Mouse (Mus musculus) heart, embryonic 12.5 days (tissue): ENCODE measurements around the gene Tomm40. TPM values are rescaled to one million over a fixed set of nuclear protein-coding genes. Genes with fewer than 3 reads are reported as not detected.
"Not testable (repeated sequence)": the region's sequence is repeated elsewhere in the genome, so short reads cannot be mapped to it uniquely, and the experiment has no call there.

Experiments used
- ATAC-seq: fragments of 200-750 bp; cut with Nextera tagmentation; 2 replicates; pipeline ENCODE4 v1.8.0; 2017; ENCODE audit warnings: moderate TSS enrichment, moderate library complexity; ENCODE audit not compliant: insufficient number of reproducible peaks, low FRiP score
- H3K27ac ChIP-seq: fragments of 300-500 bp; sonication (generic); 2 replicates; pipeline ENCODE4 v1.5.1; 2016; ENCODE audit warnings: mild to moderate bottlenecking, moderate library complexity; ENCODE audit not compliant: poor library complexity, severe bottlenecking
- H3K27me3 ChIP-seq: fragments of 300-500 bp; sonication (generic); replicated peaks from 2 replicates; pipeline ENCODE4 v1.6.1; 2016; ENCODE audit warnings: mild to moderate bottlenecking, moderate library complexity
- H3K36me3 ChIP-seq: fragments of 300-500 bp; sonication (generic); 2 replicates; pipeline ENCODE4 v1.6.1; 2016; ENCODE audit warnings: mild to moderate bottlenecking, moderate library complexity
- H3K4me1 ChIP-seq: fragments of 300-500 bp; sonication (generic); replicated peaks from 2 replicates; pipeline ENCODE4 v1.6.1; 2016; ENCODE audit warnings: mild to moderate bottlenecking
- H3K4me2 ChIP-seq: fragments of 300-500 bp; sonication (generic); 2 replicates; pipeline ENCODE4 v1.6.1; 2016; ENCODE audit warnings: mild to moderate bottlenecking, moderate library complexity
- H3K4me3 ChIP-seq: fragments of 300-500 bp; sonication (generic); 2 replicates; pipeline ENCODE4 v1.5.1; 2016; ENCODE audit warnings: mild to moderate bottlenecking
- H3K9ac ChIP-seq: fragments of 300-500 bp; sonication (generic); 2 replicates; pipeline ENCODE4 v1.6.1; 2016; ENCODE audit warnings: mild to moderate bottlenecking, moderate library complexity
- H3K9me3 ChIP-seq: fragments of 300-500 bp; sonication (generic); replicated peaks from 2 replicates; pipeline ENCODE4 v1.6.1; 2016; ENCODE audit warnings: mild to moderate bottlenecking, moderate library complexity
- WGBS: fragments of 180-500 bp; shearing (Covaris S2); methylation state at CpG from one replicate; pipeline ENCODE4 v1.1.7; 2016; 5-methylcytosine and 5-hydroxymethylcytosine counted together
- polyA plus RNA-seq: library from polyadenylated mRNA; unstranded; fragments of >200 nt; fragmentation: Nextera tagmentation; extraction: Ambion mirVana; gene quantifications from 2 replicates; pipeline ENCODE4 v1.2.1, GENCODE M21; 2016

The Tomm40 gene
- polyA plus RNA-seq, 1 experiment from 2014 or later, result 160 TPM

DNA sequence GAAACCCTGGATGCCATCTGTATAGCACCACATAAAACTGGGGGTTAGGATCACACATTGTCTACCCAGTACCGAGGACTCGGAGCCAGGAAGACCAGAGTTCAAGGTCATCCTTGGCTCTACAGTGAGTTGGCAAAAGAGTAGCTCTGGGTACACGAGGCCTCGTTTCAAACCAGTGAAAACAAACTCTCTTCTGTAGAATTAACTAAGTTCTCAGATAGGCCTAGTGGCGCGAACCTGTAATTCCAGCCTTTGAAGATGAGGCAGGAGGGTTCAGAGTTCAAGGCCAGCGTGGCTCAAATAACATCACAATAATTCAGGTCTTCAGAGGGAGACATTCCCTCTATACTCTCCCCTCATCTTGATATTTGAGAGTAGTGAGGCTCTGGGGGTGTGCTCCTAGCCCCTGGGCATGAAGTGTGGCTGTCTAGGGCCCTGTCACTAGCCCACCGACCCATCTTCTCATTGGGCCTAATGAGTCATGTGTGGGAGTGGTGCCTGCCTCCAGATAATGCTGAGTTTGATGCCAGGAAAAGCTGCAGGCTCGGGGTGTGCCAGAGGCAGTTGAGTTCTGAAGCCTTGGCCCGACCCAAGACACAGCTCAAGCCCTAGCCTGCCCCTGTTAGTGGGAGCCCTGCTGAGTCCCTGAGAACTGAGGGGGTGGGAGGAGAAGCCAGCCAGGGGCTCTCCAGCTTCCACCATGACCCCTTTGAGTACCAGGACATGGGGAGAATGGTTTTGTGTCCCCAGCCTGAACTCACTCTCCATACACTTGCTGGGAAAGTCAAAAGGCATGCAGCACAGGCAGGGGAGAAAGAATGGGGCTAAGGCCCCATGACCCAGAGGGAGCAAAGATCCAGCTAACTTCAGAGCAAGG, 20.7 kb downstream of the Tomm40 start:
- Histone ChIP-seq H3K36me3 (peaks cover 17% of the 10 kb centered on the region), H3K9ac (peak overlapping the region; percentile 37; the same call in 1 of the 2 replicates), H3K27ac (peak overlapping the region; percentile 95), H3K9me3 (no peaks in the 10 kb centered on the region), H3K4me2 (peak overlapping the region; percentile 23; the same call in 1 of the 2 replicates), H3K4me3 (no peak overlapping the region), H3K4me1 (peaks cover 50% of the 10 kb centered on the region), H3K27me3 (no peaks in the 10 kb centered on the region)
- ATAC-seq, result no peak
- WGBS, result 62% methylated on average over 10 of the region's 10 CpGs

DNA sequence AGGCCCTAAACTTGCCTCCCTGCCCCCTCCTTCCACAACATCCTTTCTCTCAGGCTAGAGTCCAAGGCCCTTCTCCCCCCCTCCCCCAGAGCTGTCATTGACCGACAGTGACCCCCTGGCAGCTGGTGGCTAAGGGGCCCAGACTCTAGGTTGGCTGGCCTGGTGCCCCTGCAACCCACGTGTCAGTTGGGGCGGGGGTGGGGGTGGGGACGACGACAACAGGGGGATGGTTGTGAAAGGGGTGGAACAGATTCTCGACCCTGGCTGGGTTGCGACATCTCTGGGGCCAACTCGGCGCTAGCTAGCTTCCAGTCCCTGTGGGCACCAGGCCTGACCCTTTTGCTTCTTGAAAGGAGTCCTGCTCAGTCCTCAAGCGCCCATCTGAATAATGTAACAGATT, 21.8 kb downstream of the Tomm40 start:
- no peak overlapping the region for H3K4me3 ChIP-seq
- 26% methylated on average over 10 of the region's 10 CpGs for WGBS
- peaks cover 39% of the 10 kb centered on the region for H3K4me1 ChIP-seq
- H3K9me3 ChIP-seq, result no peaks in the 10 kb centered on the region
- peak overlapping the region; percentile 35 for H3K4me2 ChIP-seq
- H3K9ac ChIP-seq, result peak overlapping the region; percentile 8; the same call in 1 of the 2 replicates
- H3K36me3 ChIP-seq, result peaks cover 17% of the 10 kb centered on the region
- no peaks in the 10 kb centered on the region for H3K27me3 ChIP-seq
- H3K27ac ChIP-seq, result peak overlapping the region; percentile 62
- peak; percentile 38; the same call in 1 of the 2 replicates for ATAC-seq

DNA sequence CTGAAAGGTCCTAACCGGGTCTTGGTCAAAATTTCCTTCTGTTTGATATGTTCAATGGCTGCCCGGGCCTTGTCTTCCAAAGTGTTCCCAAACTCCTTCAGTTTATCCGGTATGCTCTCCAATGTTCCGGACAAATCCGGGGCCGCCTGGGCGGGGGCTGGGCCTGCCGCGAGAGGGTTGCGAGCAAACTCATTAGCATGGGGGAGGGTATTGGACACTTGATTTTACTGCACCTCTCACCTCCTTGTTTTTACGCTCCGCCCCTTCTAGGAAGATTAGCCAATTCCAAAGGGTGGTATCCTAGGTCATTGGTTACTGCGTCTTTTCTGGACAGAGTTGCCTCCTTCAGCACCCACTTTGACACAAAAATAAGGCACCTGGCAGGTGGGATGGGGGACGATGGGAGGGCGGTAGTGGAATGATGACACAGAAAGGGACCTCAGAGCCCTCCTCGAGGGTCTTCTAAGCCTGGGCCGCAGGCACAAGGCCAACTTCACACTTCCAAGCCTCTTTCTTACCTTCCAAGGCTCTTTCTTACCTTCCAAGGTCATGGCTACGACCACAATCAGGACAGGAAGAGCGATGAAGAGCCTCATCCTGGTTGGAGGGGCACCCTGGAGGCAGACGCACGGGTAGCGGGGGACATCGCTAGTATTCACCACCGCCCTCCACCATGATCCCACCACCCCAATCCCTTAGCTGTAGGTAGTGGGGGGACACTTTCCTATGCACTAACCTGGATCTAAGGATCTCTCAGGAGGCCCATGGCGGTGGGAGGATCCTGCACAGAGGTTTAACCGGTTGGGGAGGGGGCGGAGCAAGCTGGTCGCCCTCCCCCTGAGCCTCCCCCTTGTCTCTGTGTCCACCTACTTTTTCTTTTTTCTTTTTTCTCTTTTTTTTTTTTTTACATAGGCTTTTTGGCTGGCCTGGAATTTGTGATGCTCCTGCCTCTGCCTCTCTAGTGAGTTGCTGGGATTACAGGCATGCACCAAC, 23.1 kb downstream of the Tomm40 start, which contains the start of gene Apoc1:
Apoc1 (minus strand) TSS at position 788 of the 993 bp plus-strand sequence.
- Histone ChIP-seq H3K27me3 (no peaks in the 10 kb centered on the region), H3K4me3 (no peak within 1 kb of the TSS), H3K9me3 (no peaks in the 10 kb centered on the region), H3K27ac (peak within 1 kb of the TSS; percentile 62), H3K9ac (peak within 1 kb of the TSS; percentile 8; the same call in 1 of the 2 replicates), H3K4me1 (peaks cover 39% of the 10 kb centered on the region), H3K4me2 (peak within 1 kb of the TSS; percentile 35), H3K36me3 (peaks cover 14% of the 10 kb centered on the region)
- ATAC-seq, result no peak
- 45% methylated on average over 28 of the region's 28 CpGs for WGBS

DNA sequence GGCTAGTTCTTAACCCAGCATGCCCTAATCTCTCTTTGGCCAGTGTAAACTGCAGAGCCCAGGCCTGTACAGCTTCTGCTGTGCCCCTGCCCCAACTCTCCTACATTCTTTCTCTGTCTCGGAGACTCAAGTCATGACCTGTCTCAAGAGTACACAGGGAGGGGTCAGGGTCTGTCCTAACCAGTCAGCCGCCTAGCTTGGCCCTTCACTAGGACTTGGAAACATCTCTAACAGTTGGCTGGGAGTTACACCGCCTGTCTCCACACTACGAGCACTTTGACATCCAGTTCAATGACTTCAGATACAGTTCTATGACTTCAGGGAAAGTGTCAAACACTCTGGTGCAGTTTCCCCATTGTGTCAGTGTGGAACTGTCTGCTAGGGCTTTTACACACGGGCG, 23.8 kb downstream of the Tomm40 start:
- peaks cover 6% of the 10 kb centered on the region for H3K36me3 ChIP-seq
- no peak overlapping the region for H3K9ac ChIP-seq
- no peak overlapping the region for H3K27ac ChIP-seq
- H3K4me3 ChIP-seq, result no peak overlapping the region
- ATAC-seq, result no peak
- H3K27me3 ChIP-seq, result no peaks in the 10 kb centered on the region
- no peaks in the 10 kb centered on the region for H3K9me3 ChIP-seq
- H3K4me1 ChIP-seq, result peaks cover 39% of the 10 kb centered on the region
- 71% methylated on average over 6 of the region's 6 CpGs for WGBS
- H3K4me2 ChIP-seq, result 0 out of 2 replicates have a peak overlapping the region, but pooled peaks have one; percentile 1

DNA sequence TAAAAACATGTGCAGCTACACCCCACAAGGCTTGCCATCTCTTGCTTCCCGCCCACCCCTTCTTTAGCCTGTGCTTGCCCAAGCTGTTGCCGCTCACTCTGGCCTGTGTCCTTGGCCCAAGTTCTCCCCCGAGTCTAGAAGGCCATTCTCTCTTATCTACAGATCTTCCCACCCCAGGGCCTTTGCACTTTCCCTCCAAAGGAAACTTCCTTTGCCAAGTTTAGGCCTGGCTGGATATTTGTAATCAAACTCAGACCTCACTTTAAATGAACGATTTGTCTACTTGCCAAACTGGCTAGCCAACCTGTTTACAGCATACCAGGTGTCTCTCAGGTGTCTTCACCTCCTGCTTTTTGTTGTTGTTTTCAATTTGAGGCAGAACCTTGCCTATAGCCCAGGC, 24.4 kb downstream of the Tomm40 start:
- Histone ChIP-seq H3K9ac (no peak overlapping the region), H3K36me3 (peaks cover under 1% of the 10 kb centered on the region), H3K9me3 (no peaks in the 10 kb centered on the region), H3K27me3 (no peaks in the 10 kb centered on the region), H3K27ac (no peak overlapping the region), H3K4me3 (no peak overlapping the region), H3K4me1 (peaks cover 35% of the 10 kb centered on the region), H3K4me2 (no peak overlapping the region)
- 84% methylated on average over 4 of the region's 4 CpGs for WGBS
- ATAC-seq, result no peak

DNA sequence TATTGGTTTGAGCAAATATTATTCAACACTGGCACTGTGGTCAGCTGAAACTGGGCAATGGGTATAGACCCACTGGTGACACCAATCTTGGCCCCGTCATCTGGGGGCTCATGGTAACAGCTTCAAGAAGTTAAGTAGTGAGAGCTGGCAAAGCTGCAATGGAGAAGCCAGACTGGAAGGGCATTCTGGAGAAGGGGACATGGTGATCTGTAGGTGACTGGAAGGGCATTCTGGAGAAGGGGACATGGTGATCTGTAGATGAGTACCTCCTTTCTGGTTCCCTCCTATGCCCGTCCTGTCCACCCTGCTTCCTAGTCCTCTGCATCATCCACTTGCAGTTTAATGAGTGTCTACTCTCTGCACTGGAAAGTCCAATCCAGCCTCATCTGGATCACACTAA, 26.6 kb downstream of the Tomm40 start:
- Histone ChIP-seq H3K4me2 (no peak overlapping the region), H3K36me3 (no peaks in the 10 kb centered on the region), H3K9ac (no peak overlapping the region), H3K4me3 (no peak overlapping the region), H3K4me1 (peaks cover 15% of the 10 kb centered on the region), H3K9me3 (no peaks in the 10 kb centered on the region), H3K27ac (no peak overlapping the region), H3K27me3 (no peaks in the 10 kb centered on the region)
- WGBS, result 89% methylated on average over 2 of the region's 2 CpGs
- ATAC-seq, result no peak

DNA sequence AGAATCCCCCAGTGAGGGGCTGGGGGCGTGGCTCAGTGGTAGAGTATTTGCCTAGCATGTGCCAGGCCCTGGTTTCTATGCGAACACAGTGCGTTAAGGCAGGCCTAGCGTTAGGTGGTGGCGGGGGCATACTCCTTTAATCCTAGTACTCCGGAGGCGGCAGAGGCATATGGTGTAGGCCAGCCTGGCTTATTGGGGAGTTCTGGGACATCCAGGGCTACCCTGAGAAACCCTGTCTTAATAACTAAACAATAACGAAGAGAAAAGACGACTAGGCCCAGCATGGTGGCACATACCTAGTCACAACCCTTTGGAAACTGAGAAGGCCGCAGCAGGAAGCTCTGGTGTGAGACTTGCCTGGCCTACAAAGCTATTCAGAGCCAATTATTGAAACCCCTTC, 27.1 kb downstream of the Tomm40 start:
- no peak for ATAC-seq
- WGBS, result 93% methylated on average over 10 of the region's 10 CpGs
- no peak overlapping the region for H3K9ac ChIP-seq

DNA sequence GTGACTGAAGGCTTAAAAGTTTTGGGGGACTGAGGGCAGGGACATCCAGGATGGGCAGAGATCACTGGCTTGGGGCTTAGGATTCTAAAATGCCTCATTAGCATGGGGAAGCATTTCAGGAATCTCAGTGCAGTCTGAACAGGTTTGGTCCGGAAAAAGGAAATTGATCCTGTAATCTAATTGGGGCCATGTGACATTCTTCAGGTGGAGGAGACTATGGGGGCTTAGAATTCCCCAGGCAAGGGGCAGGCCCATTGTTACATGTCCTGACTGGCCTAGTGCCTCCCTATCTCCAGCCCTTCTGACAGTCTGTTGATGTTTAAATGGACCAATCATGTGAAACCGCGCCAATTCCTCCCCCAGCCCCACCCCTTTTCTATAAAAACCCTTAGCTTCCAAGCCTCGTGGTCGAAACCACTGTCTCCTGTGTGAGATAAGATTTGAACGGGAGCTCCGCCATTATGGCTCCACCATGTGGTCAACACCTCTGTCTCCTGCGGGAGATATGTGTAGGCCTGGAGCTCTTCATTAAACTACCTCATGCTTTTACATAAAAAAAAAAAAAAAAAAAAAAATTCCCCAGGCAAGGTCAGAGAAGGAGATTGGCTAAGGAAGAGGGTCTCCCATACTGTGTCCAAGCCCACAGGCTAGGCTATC, 28.2 kb downstream of the Tomm40 start:
- 44% methylated on average over 8 of the region's 8 CpGs for WGBS
- H3K4me1 ChIP-seq, H3K27ac ChIP-seq, H3K27me3 ChIP-seq, H3K4me3 ChIP-seq, H3K9ac ChIP-seq, H3K36me3 ChIP-seq, H3K9me3 ChIP-seq, ATAC-seq, H3K4me2 ChIP-seq: not testable (repeated sequence)

More for the DNA sequence above, 27.1 kb downstream of the Tomm40 start:
- no peak overlapping the region for H3K4me3 ChIP-seq
- H3K27ac ChIP-seq, result no peak overlapping the region
- no peak overlapping the region for H3K4me2 ChIP-seq
- H3K27me3 ChIP-seq, result no peaks in the 10 kb centered on the region
- H3K4me1 ChIP-seq, result peaks cover 13% of the 10 kb centered on the region
- no peaks in the 10 kb centered on the region for H3K9me3 ChIP-seq
- no peaks in the 10 kb centered on the region for H3K36me3 ChIP-seq

DNA sequence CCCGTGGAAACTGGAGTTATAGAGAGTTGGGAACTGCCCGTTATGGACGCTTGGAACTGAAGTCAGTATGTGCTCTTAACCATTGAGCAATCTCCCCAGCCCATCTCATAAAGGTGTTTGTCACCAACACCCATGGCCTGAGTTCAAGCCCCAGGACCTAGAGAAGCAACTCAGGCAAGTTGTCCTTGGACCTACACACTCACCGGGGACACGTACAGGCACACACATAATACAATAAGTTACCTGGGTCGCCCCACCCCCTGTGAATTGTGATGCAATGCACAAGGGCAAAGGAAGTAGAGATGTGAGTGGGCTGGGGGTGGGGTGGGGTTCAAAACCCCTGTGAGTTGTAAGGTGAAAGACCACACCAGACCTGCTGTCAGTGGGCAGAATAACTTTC, 28.7 kb downstream of the Tomm40 start:
- ATAC-seq, result no peak
- 87% methylated on average over 6 of the region's 6 CpGs for WGBS
- H3K4me2 ChIP-seq, result no peak overlapping the region
- peaks cover 7% of the 10 kb centered on the region; the same call in 1 of the 2 replicates for H3K4me1 ChIP-seq
- no peaks in the 10 kb centered on the region for H3K36me3 ChIP-seq
- H3K27ac ChIP-seq, result no peak overlapping the region
- H3K9me3 ChIP-seq, result no peaks in the 10 kb centered on the region
- H3K4me3 ChIP-seq, result no peak overlapping the region
- no peaks in the 10 kb centered on the region for H3K27me3 ChIP-seq
- no peak overlapping the region for H3K9ac ChIP-seq

DNA sequence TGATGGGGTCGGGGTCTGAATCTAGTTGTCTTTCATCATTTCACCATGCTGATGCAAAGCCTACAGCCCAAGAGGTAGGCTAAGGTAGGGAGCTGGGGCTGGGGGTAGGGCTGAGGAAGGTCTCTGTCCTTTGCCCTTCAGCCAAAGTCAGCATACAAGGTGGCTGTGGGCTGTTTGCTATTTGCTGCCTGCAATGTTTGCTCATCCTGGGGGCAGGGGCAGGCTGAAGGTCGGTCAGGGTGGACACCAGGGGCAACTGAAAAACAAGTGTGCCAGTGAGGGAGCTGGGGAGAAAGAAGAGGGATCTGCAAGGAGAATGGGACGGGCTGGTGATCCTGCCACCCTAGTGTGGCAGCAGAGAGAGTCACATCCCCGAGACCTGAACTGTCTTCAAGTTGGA, 29.9 kb downstream of the Tomm40 start:
- WGBS, result 49% methylated on average over 4 of the region's 4 CpGs
- Histone ChIP-seq H3K4me1 (peaks cover 12% of the 10 kb centered on the region), H3K4me3 (no peak overlapping the region), H3K36me3 (no peaks in the 10 kb centered on the region), H3K4me2 (no peak overlapping the region), H3K27me3 (no peaks in the 10 kb centered on the region), H3K9ac (no peak overlapping the region), H3K9me3 (no peaks in the 10 kb centered on the region), H3K27ac (no peak overlapping the region)
- no peak for ATAC-seq
